Mouse (Mus musculus) stomach, postnatal 0 days (tissue): Measurements from ENCODE around the gene Dusp28.

Experiments
- CTCF ChIP-seq: IDR thresholded peaks from 2 replicates; pipeline ENCODE4 v1.5.1; 2016; ENCODE audit warnings: antibody characterized with exemption, low read depth, mild to moderate bottlenecking, moderate library complexity
- EP300 ChIP-seq: optimal IDR thresholded peaks from 2 replicates; pipeline ENCODE3; 2016; ENCODE audit warnings: antibody characterized with exemption

- TF ChIP-seq CTCF (no peak), EP300 (no peak)
Measured at GRCm38 (mm10) chr1:92872666-92873065, 34.1 kb upstream of the Dusp28 start.
